Mouse (Mus musculus): ENCODE measurements around the gene Itgb2. TPM values are rescaled to one million over a fixed set of nuclear protein-coding genes. Genes with fewer than 3 reads are reported as not detected.
A peak's percentile ranks its signal among the peaks of the same experiment; 100 is the strongest.

The Itgb2 gene
- polyA plus RNA-seq, 1 experiment from 2014 or later = 1.7 TPM

DNA sequence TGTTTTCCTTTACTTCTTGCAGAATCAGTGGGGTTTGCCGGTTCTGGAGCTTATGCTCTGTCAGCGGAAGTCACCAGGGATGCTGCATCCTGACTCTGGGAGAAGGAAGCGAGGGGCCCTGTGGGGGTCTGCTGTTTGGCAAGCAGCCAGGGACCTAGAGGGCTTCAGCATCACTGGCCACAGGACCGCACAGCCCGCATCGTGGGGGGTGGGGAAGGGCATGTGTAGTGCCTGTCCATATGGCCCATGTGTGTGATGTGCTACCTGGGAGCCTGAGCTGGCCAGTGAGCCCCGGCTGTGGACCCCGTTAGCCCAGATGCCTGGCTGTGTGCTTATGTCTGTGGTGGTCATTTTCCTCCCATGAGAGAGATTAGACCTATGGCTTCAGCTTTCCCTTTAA, 59.7 kb downstream of the Itgb2 start:
- WGBS = 72% methylated on average over 8 of the region's 8 CpGs
- no peak overlapping the region for H3K9ac ChIP-seq (replicated peaks; ENCODE audit: low read length)
- peaks cover 21% of the 10 kb centered on the region for H3K36me3 ChIP-seq (ENCODE audit: insufficient read depth, low read length)
- no peak for ATAC-seq (ENCODE audit: low FRiP score, low TSS enrichment)
- H3K4me1 ChIP-seq (ENCODE audit: insufficient read depth, low read length) = peaks cover 18% of the 10 kb centered on the region; the same call in 1 of the 2 replicates
- H3K27me3 ChIP-seq (ENCODE audit: insufficient read depth, low read length) = no peaks in the 10 kb centered on the region
- H3K9me3 ChIP-seq (ENCODE audit: low read length) = no peaks in the 10 kb centered on the region
- no peak overlapping the region for H3K4me3 ChIP-seq (ENCODE audit: low read length)
- no peak overlapping the region for H3K4me2 ChIP-seq (replicated peaks; ENCODE audit: low read depth, low read length)
- peak overlapping the region; percentile 11; the same call in 1 of the 2 replicates for H3K27ac ChIP-seq (ENCODE audit: low read length)

DNA sequence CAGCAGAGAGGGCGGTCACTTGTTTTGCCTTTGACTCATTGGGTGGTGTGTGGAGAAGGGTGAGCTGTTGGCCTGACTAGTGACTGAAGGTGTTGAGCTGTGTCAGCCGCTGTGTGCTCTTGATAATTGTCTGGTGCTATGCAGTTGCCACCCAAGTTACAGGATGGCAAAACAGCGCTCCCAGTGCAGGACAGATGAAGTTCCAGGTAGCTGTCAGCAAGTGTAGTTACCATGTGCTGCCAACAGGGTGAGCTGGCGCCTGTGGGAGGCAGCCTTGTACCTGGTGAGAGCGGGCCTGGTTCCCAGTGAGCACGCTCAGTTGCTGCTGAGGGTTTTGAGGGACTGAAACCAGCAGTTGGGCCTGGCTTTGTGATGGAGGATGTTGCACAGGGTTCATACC, 60.8 kb downstream of the Itgb2 start:
- WGBS = 52% methylated on average over 6 of the region's 6 CpGs

DNA sequence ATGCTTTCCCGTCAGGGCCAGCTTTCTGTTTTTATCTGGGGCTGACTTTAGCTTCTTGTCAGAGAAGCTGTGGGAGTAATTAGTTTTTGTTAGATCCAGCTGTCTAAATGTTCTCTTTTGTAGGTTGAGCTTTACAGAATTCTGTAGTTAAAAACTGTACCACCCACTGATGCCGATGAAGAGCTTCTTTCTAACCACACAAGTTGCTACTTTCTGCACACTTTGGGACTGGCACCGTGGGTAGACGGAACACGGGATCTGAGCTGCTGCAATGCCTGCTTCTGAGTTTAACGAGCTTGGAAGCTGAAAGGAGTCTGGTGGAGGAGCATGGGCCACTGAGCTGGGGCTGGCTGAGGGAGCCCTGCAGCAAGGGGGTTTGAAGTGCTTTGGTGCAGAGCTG, 61.5 kb downstream of the Itgb2 start:
- 57% methylated on average over 6 of the region's 6 CpGs for whole genome bisulfite sequencing
- Histone ChIP-seq H3K4me2 (replicated peaks; ENCODE audit: low read depth, low read length) (no peak overlapping the region), H3K36me3 (ENCODE audit: insufficient read depth, low read length) (peaks cover 32% of the 10 kb centered on the region), H3K9me3 (ENCODE audit: low read length) (no peaks in the 10 kb centered on the region), H3K27ac (ENCODE audit: low read length) (no peak overlapping the region), H3K27me3 (ENCODE audit: insufficient read depth, low read length) (no peaks in the 10 kb centered on the region), H3K4me3 (ENCODE audit: low read length) (no peak overlapping the region), H3K9ac (replicated peaks; ENCODE audit: low read length) (no peak overlapping the region), H3K4me1 (ENCODE audit: insufficient read depth, low read length) (peaks cover 18% of the 10 kb centered on the region; the same call in 1 of the 2 replicates)
- ATAC-seq (ENCODE audit: low FRiP score, low TSS enrichment) = no peak

More for the DNA sequence above, 60.8 kb downstream of the Itgb2 start:
- Histone ChIP-seq H3K9me3 (ENCODE audit: low read length) (no peaks in the 10 kb centered on the region), H3K36me3 (ENCODE audit: insufficient read depth, low read length) (peaks cover 32% of the 10 kb centered on the region), H3K9ac (replicated peaks; ENCODE audit: low read length) (no peak overlapping the region), H3K27me3 (ENCODE audit: insufficient read depth, low read length) (no peaks in the 10 kb centered on the region), H3K4me3 (ENCODE audit: low read length) (no peak overlapping the region), H3K4me2 (replicated peaks; ENCODE audit: low read depth, low read length) (no peak overlapping the region), H3K27ac (ENCODE audit: low read length) (no peak overlapping the region), H3K4me1 (ENCODE audit: insufficient read depth, low read length) (peaks cover 18% of the 10 kb centered on the region; the same call in 1 of the 2 replicates)
- peak; percentile 57 for ATAC-seq (ENCODE audit: low FRiP score, low TSS enrichment)

DNA sequence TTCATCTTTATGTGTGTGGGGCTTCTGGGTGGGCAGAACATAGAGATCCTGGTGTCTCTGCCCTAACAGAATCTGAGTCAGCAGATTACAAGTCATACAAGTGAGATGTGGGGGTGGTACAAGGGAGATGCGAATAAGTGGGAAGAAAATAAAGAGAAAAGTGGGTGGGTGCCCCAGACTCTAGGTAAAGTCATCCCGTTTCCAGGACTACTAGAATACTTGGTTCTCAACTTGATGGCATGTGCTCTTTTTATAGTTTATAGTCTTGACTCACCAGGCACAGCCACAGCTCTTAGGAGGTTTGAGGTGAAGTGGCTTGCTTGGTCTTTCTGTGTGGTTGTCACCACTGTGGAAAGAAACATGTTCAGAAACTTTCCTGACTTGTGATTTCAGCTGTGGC, 66.0 kb downstream of the Itgb2 start:
- peaks cover 56% of the 10 kb centered on the region for H3K36me3 ChIP-seq (ENCODE audit: insufficient read depth, low read length)
- no peak overlapping the region for H3K27ac ChIP-seq (ENCODE audit: low read length)
- no peak overlapping the region for H3K4me3 ChIP-seq (ENCODE audit: low read length)
- no peak overlapping the region for H3K4me2 ChIP-seq (replicated peaks; ENCODE audit: low read depth, low read length)
- H3K9ac ChIP-seq (replicated peaks; ENCODE audit: low read length) = no peak overlapping the region
- no peak for ATAC-seq (ENCODE audit: low FRiP score, low TSS enrichment)
- 0 out of 2 replicates have a peak, but pooled peaks cover under 1% of the 10 kb centered on the region for H3K4me1 ChIP-seq (ENCODE audit: insufficient read depth, low read length)
- H3K27me3 ChIP-seq (ENCODE audit: insufficient read depth, low read length) = no peaks in the 10 kb centered on the region
- WGBS = 78% methylated on average over 2 of the region's 2 CpGs
- H3K9me3 ChIP-seq (ENCODE audit: low read length) = no peaks in the 10 kb centered on the region

DNA sequence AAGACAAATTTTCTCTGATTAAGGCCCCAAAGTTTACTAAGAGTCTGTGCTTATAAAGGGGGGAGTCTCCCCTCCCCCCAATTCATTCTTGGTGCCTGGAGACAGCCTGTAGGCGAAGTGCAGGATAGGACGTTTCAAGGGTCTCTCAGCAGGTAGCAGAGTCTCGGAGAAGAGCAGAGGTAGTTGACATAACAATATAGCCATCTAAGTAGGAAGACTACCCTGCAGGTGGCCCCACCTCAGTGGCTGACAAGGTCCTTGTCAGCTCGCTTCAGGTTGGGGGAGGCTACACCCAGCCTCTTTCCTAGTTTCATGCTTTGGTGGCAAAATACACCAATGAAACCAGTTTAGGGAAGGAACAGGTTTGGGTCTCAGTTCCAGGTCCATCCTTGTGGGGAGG, 73.0 kb downstream of the Itgb2 start:
- no peaks in the 10 kb centered on the region for H3K27me3 ChIP-seq (ENCODE audit: insufficient read depth, low read length)
- ATAC-seq (ENCODE audit: low FRiP score, low TSS enrichment) = no peak
- peaks cover 16% of the 10 kb centered on the region for H3K36me3 ChIP-seq (ENCODE audit: insufficient read depth, low read length)
- no peak overlapping the region for H3K4me3 ChIP-seq (ENCODE audit: low read length)
- no peak overlapping the region for H3K27ac ChIP-seq (ENCODE audit: low read length)
- 69% methylated on average over 4 of the region's 4 CpGs for WGBS
- H3K9ac ChIP-seq (replicated peaks; ENCODE audit: low read length) = no peak overlapping the region
- H3K9me3 ChIP-seq (ENCODE audit: low read length) = no peaks in the 10 kb centered on the region
- H3K4me2 ChIP-seq (replicated peaks; ENCODE audit: low read depth, low read length) = no peak overlapping the region
- H3K4me1 ChIP-seq (ENCODE audit: insufficient read depth, low read length) = peaks cover 13% of the 10 kb centered on the region

DNA sequence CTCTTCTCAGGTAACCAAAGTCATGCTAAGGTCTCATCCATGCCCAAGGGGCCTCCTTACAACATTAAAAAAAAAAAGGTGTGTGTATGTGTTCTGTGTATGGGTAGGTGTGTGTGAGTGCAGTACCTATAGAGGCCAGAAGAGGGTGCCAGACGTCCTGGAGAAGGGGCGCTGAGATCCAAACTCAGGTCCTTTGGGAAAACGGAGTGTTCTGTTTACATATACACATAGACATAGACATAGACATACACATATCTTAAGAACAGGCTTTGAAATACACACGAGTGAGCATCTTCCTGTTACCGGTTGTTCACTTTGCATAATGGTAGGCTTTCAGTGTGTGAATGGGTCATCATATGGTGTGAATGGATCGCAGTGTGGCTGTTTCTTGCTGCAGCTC, 74.1 kb downstream of the Itgb2 start:
- Histone ChIP-seq H3K27me3 (ENCODE audit: insufficient read depth, low read length) (no peaks in the 10 kb centered on the region), H3K27ac (ENCODE audit: low read length) (no peak overlapping the region), H3K4me1 (ENCODE audit: insufficient read depth, low read length) (peaks cover 14% of the 10 kb centered on the region), H3K9me3 (ENCODE audit: low read length) (no peaks in the 10 kb centered on the region), H3K36me3 (ENCODE audit: insufficient read depth, low read length) (peaks cover 9% of the 10 kb centered on the region; the same call in 1 of the 2 replicates), H3K4me3 (ENCODE audit: low read length) (no peak overlapping the region), H3K9ac (replicated peaks; ENCODE audit: low read length) (no peak overlapping the region), H3K4me2 (replicated peaks; ENCODE audit: low read depth, low read length) (no peak overlapping the region)
- 96% methylated on average over 6 of the region's 6 CpGs for WGBS
- ATAC-seq (ENCODE audit: low FRiP score, low TSS enrichment) = no peak

DNA sequence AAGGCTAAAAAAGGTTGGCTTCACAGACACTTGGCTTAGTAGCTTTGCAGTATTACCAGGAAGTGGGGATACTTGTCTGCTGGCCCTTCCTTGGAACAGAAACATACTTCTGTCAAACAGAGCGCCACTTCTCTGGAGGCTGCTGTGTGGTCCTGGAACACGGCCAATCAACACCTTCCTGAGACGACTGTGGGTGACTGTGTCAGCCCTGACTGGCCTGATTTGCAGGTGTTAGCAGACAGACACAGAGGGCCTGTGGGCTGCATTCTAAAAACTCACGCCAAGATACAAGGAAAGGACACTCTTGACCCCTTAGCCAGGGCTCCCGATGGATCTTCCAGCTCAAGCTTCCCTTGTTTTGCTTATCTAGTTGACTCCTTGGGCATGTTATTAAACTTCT, 74.9 kb downstream of the Itgb2 start:
- no peak for ATAC-seq (ENCODE audit: low FRiP score, low TSS enrichment)
- Histone ChIP-seq H3K4me2 (replicated peaks; ENCODE audit: low read depth, low read length) (no peak overlapping the region), H3K27me3 (ENCODE audit: insufficient read depth, low read length) (no peaks in the 10 kb centered on the region), H3K4me3 (ENCODE audit: low read length) (no peak overlapping the region), H3K9ac (replicated peaks; ENCODE audit: low read length) (no peak overlapping the region), H3K9me3 (ENCODE audit: low read length) (no peaks in the 10 kb centered on the region), H3K36me3 (ENCODE audit: insufficient read depth, low read length) (peaks cover 11% of the 10 kb centered on the region), H3K27ac (ENCODE audit: low read length) (peak overlapping the region; percentile 98), H3K4me1 (ENCODE audit: insufficient read depth, low read length) (peaks cover 14% of the 10 kb centered on the region)
- 63% methylated on average over 5 of the region's 5 CpGs for WGBS

DNA sequence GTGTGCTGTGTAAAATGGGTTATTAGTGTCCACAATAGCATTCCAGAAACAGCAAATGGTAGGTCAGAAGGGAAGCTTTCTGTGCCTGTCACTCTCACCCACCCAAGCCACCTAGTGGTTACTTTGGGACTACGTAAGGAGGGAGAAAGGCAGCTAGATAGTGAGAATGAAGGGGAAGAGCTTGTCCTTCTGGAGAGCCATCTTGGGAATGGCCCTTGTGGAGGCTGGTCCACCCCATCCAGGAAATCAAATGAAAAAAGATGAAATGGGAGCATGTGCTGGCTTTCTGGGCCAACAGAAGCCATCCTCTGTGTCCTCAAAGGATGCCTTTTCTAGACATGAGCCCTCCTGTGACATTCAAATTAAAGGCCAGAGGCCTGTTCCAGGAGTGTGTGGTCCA, 75.3 kb downstream of the Itgb2 start:
- WGBS = 17% methylated on average over 1 of the region's 1 CpGs
- H3K9me3 ChIP-seq (ENCODE audit: low read length) = no peaks in the 10 kb centered on the region
- 0 out of 2 replicates have a peak, but pooled peaks have one; percentile 28 for ATAC-seq (ENCODE audit: low FRiP score, low TSS enrichment)
- no peaks in the 10 kb centered on the region for H3K27me3 ChIP-seq (ENCODE audit: insufficient read depth, low read length)
- peak overlapping the region; percentile 85 for H3K9ac ChIP-seq (replicated peaks; ENCODE audit: low read length)
- H3K4me1 ChIP-seq (ENCODE audit: insufficient read depth, low read length) = peaks cover 14% of the 10 kb centered on the region
- H3K36me3 ChIP-seq (ENCODE audit: insufficient read depth, low read length) = peaks cover 15% of the 10 kb centered on the region
- peak overlapping the region; percentile 82 for H3K4me2 ChIP-seq (replicated peaks; ENCODE audit: low read depth, low read length)
- H3K27ac ChIP-seq (ENCODE audit: low read length) = peak overlapping the region; percentile 98
- peak overlapping the region; percentile 64 for H3K4me3 ChIP-seq (ENCODE audit: low read length)

DNA sequence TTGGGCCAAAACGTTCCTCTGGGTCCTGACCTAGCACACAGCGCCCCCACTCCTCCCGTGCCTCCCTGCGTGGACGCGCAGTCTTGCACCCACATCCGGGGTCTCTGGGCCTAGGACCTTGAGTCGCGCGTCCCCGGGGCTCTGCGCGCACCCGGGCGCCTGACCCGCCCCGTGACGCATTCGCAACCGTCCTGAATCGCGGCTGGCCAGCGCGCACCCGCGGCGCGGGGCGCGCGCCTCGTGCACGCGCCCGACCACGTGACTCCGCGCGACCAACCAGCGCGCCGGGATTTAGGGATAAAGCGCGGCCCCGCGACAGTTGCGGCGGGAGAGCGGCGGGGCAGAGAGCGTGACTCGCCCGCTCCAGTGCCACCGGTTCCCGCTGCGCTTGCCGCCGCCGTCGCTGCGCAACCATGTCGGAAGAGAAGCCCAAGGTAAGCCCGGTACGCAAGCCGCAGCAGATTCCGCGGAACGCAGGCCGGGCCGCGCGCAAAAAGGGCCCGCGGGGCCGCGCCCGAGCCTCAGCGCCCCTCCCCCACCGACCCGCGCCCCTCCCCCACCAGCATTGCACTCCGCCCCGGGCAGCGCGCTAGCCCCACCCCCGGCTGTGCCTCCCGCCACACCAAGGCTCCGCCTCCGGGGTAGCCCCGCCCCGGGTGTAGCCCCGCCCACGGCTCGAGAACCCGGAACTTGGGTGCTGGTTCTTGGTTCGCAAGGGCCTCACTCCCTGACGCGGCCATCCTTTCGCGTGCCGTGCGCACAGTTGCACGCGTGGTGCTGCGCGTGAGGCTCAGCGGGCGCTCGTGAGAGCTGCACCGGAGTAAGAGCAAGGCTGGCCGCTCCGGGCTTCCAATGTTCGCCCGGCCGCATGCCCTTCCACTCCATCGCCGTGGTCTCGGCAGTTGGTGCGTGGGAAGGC, 76.1 kb downstream of the Itgb2 start, which contains the start of the genes Sumo3 and Gm49325:
TSS of gene Sumo3 (plus strand) at position 190 of the 919 bp plus-strand sequence.
TSS of gene Gm49325 (plus strand) at position 290 of the 919 bp plus-strand sequence.
- peak within 1 kb of the TSS; percentile 64 for H3K4me3 ChIP-seq (ENCODE audit: low read length)
- under 1% methylated on average over 103 of the region's 119 CpGs for WGBS

DNA sequence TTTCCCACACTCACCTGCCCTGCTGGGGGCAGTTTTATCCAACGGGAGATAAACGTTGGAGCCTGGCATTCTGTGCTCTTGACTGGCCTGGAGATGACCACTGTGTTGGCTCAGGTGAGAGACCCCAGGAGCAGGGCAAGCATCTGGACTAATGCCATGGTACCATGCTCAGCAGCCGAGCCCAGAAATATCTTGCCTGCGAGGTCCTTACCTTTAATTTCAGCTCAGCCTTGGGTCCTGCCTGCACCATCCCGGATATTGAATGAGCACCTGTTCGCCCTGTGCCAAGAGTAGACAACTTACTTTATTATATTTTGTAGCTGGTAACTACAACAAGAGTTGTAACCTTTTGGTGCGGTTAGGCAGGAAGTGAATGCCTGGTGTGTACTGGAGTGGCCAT, 76.8 kb downstream of the Itgb2 start:
- H3K27me3 ChIP-seq (ENCODE audit: insufficient read depth, low read length) = no peaks in the 10 kb centered on the region
- peak overlapping the region; percentile 85 for H3K9ac ChIP-seq (replicated peaks; ENCODE audit: low read length)
- H3K4me3 ChIP-seq (ENCODE audit: low read length) = peak overlapping the region; percentile 64
- H3K27ac ChIP-seq (ENCODE audit: low read length) = peak overlapping the region; percentile 98; the same call in 1 of the 2 replicates
- peak overlapping the region; percentile 82 for H3K4me2 ChIP-seq (replicated peaks; ENCODE audit: low read depth, low read length)
- H3K4me1 ChIP-seq (ENCODE audit: insufficient read depth, low read length) = peaks cover 14% of the 10 kb centered on the region
- WGBS = 36% methylated on average over 7 of the region's 7 CpGs
- ATAC-seq (ENCODE audit: low FRiP score, low TSS enrichment) = peak; percentile 40
- peaks cover 30% of the 10 kb centered on the region for H3K36me3 ChIP-seq (ENCODE audit: insufficient read depth, low read length)
- H3K9me3 ChIP-seq (ENCODE audit: low read length) = no peaks in the 10 kb centered on the region

More for the DNA sequence above, 76.1 kb downstream of the Itgb2 start, which contains the start of the genes Sumo3 and Gm49325:
- Histone ChIP-seq H3K9ac (replicated peaks; ENCODE audit: low read length) (peak within 1 kb of the TSS; percentile 85), H3K27ac (ENCODE audit: low read length) (peak within 1 kb of the TSS; percentile 98), H3K4me1 (ENCODE audit: insufficient read depth, low read length) (peaks cover 14% of the 10 kb centered on the region), H3K9me3 (ENCODE audit: low read length) (no peaks in the 10 kb centered on the region), H3K4me2 (replicated peaks; ENCODE audit: low read depth, low read length) (peak within 1 kb of the TSS; percentile 82), H3K27me3 (ENCODE audit: insufficient read depth, low read length) (no peaks in the 10 kb centered on the region), H3K36me3 (ENCODE audit: insufficient read depth, low read length) (peaks cover 23% of the 10 kb centered on the region)
- peak; percentile 88 for ATAC-seq (ENCODE audit: low FRiP score, low TSS enrichment)
